Mouse (Mus musculus): ENCODE results near the gene Rrp7a. TPM values are rescaled to one million over a fixed set of nuclear protein-coding genes. Genes with fewer than 3 reads are reported as not detected.
"Not testable (repeated sequence)": the region's sequence is repeated elsewhere in the genome, so short reads cannot be mapped to it uniquely, and the experiment has no call there.

Rrp7a gene
- polyA plus RNA-seq, 1 experiment = 24.6 TPM

DNA sequence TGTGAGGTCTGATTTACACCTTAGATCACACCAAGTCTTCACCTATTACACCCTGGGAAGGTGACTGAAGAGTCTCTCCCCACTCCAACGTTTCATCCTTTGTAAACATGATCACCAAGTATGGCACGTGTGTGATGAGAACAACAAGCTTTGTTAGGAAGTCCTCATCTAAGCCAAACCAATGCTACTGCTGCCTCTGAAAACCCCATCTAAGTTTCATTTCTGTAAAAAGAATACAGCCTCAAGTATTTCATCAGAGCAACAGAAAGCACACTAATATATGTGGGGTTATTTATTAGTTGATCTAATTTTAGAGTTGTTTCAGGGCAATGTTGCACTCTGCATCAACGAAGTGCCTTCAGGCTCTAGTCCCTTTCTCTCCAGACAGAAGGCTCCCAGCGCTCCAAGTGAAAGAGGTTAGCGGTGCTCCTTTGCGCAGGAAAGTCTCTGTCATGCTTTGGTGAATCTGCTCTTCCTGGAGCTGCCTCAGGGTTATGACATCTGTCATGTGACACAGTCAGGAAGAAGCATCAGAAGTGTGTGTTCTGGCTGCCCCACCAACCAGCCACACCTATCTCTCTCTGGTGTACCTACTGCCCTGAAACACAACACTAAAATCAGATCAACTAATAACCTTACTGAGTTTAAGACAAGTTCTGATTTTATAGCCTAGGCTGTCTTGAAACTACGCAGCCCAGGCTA, 7.1 kb upstream of the Rrp7a start:
- H3K4me3 ChIP-seq (replicated peaks; ENCODE audit: control insufficient read depth, low read depth, low read length) = no peak overlapping the region
- H3K4me1 ChIP-seq (ENCODE audit: control insufficient read depth, insufficient read depth, low read length) = no peaks in the 10 kb centered on the region
- 83% methylated on average over 7 of the region's 7 CpGs for WGBS
- TF ChIP-seq CTCF (IDR thresholded peaks at IDR 0.05; ENCODE audit: control insufficient read depth, insufficient read depth, low read length) (no peak), POLR2A (IDR thresholded peaks at IDR 0.05; ENCODE audit: borderline replicate concordance, control insufficient read depth, low read depth, low read length) (no peak)
- H3K27ac ChIP-seq (ENCODE audit: control insufficient read depth, insufficient read depth, low read depth, low read length, poor library complexity) = no peak overlapping the region

DNA sequence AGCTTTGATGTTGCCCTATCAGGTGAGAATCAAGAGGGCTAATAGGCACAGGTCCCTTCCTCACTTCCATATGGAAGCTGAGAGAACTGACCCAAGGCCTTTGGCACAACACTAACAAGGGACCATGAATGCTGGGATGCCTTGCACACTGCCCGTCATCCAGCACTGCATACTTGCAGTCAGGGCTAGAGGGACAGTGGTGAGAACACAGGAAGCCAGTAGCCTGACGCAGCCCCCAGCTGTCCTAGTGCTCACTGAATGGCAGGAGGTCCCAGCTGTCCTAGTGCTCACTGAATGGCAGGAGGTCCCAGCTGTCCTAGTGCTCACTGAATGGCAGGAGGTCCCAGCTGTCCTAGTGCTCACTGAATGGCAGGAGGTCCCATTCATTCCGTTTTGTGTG, 4.4 kb upstream of the Rrp7a start:
- not testable (repeated sequence) for H3K27ac ChIP-seq (ENCODE audit: control insufficient read depth, insufficient read depth, low read depth, low read length, poor library complexity); H3K4me1 ChIP-seq (ENCODE audit: control insufficient read depth, insufficient read depth, low read length); H3K4me3 ChIP-seq (replicated peaks; ENCODE audit: control insufficient read depth, low read depth, low read length)
- WGBS = 93% methylated on average over 3 of the region's 3 CpGs

GRCm38 (mm10) chr15:83126582-83126981, 4.0 kb upstream of the Rrp7a start:
- WGBS = 88% methylated on average over 9 of the region's 9 CpGs

GRCm38 (mm10) chr15:83124625-83125024, 2.0 kb upstream of the Rrp7a start:
- no peak overlapping the region; the same call in 1 of the 2 replicates for H3K27ac ChIP-seq (ENCODE audit: control insufficient read depth, insufficient read depth, low read depth, low read length, poor library complexity)
- 79% methylated on average over 5 of the region's 5 CpGs for WGBS
- H3K4me3 ChIP-seq (replicated peaks; ENCODE audit: control insufficient read depth, low read depth, low read length) = no peak overlapping the region
- no peaks in the 10 kb centered on the region; the same call in 1 of the 2 replicates for H3K4me1 ChIP-seq (ENCODE audit: control insufficient read depth, insufficient read depth, low read length)
- TF ChIP-seq CTCF (IDR thresholded peaks at IDR 0.05; ENCODE audit: control insufficient read depth, insufficient read depth, low read length) (no peak), POLR2A (IDR thresholded peaks at IDR 0.05; ENCODE audit: borderline replicate concordance, control insufficient read depth, low read depth, low read length) (no peak)

More at GRCm38 (mm10) chr15:83126582-83126981, 4.0 kb upstream of the Rrp7a start:
- no peak overlapping the region for H3K4me3 ChIP-seq (replicated peaks; ENCODE audit: control insufficient read depth, low read depth, low read length)
- H3K27ac ChIP-seq (ENCODE audit: control insufficient read depth, insufficient read depth, low read depth, low read length, poor library complexity) = no peak overlapping the region
- TF ChIP-seq POLR2A (IDR thresholded peaks at IDR 0.05; ENCODE audit: borderline replicate concordance, control insufficient read depth, low read depth, low read length) (no peak), CTCF (IDR thresholded peaks at IDR 0.05; ENCODE audit: control insufficient read depth, insufficient read depth, low read length) (no peak)
- no peaks in the 10 kb centered on the region for H3K4me1 ChIP-seq (ENCODE audit: control insufficient read depth, insufficient read depth, low read length)

- Histone ChIP-seq H3K27ac (ENCODE audit: control insufficient read depth, insufficient read depth, low read depth, low read length, poor library complexity) (peak overlapping the region; percentile 63), H3K4me3 (replicated peaks; ENCODE audit: control insufficient read depth, low read depth, low read length) (peak overlapping the region; percentile 82), H3K4me1 (ENCODE audit: control insufficient read depth, insufficient read depth, low read length) (no peaks in the 10 kb centered on the region; the same call in 1 of the 2 replicates)
- no peak for TF ChIP-seq CTCF (IDR thresholded peaks at IDR 0.05; ENCODE audit: control insufficient read depth, insufficient read depth, low read length)
- WGBS = 4% methylated on average over 43 of the region's 43 CpGs
Measured at GRCm38 (mm10) chr15:83121709-83122565, 664 bp downstream of the Rrp7a start.

DNA sequence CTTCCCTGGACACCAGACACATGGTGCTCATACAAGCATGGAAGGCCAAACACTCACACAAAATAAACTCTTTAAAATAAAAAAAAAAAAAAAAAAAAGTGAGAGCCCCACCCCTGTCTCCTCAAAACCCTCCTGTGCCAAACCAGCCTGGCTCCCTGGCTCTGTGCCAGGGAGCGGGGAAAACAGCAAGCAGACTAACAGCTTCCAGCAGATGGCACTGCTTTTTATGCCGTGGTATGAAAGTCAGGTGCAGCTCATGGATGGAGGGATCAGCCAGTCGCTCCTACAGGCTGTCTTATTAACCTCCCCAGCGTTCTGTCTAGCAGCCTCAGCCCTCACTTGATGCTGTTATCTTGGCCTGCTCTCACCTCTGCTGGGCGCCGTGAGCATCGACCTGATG, 4.2 kb downstream of the Rrp7a start:
- Histone ChIP-seq H3K27ac (ENCODE audit: control insufficient read depth, insufficient read depth, low read depth, low read length, poor library complexity) (no peak overlapping the region), H3K4me3 (replicated peaks; ENCODE audit: control insufficient read depth, low read depth, low read length) (no peak overlapping the region), H3K4me1 (ENCODE audit: control insufficient read depth, insufficient read depth, low read length) (no peaks in the 10 kb centered on the region; the same call in 1 of the 2 replicates)
- 55% methylated on average over 7 of the region's 7 CpGs for WGBS
- TF ChIP-seq CTCF (IDR thresholded peaks at IDR 0.05; ENCODE audit: control insufficient read depth, insufficient read depth, low read length) (no peak), POLR2A (IDR thresholded peaks at IDR 0.05; ENCODE audit: borderline replicate concordance, control insufficient read depth, low read depth, low read length) (no peak)

- 90% methylated on average over 6 of the region's 6 CpGs for WGBS
- no peak overlapping the region for H3K4me3 ChIP-seq (replicated peaks; ENCODE audit: control insufficient read depth, low read depth, low read length)
- no peak overlapping the region for H3K27ac ChIP-seq (ENCODE audit: control insufficient read depth, insufficient read depth, low read depth, low read length, poor library complexity)
- TF ChIP-seq CTCF (IDR thresholded peaks at IDR 0.05; ENCODE audit: control insufficient read depth, insufficient read depth, low read length) = no peak
- TF ChIP-seq POLR2A (IDR thresholded peaks at IDR 0.05; ENCODE audit: borderline replicate concordance, control insufficient read depth, low read depth, low read length) = no peak
- no peaks in the 10 kb centered on the region for H3K4me1 ChIP-seq (ENCODE audit: control insufficient read depth, insufficient read depth, low read length)
Measured at GRCm38 (mm10) chr15:83115071-83115470, 7.5 kb downstream of the Rrp7a start.

GRCm38 (mm10) chr15:83114106-83114505, 8.5 kb downstream of the Rrp7a start:
- 90% methylated on average over 9 of the region's 9 CpGs for WGBS
- Histone ChIP-seq H3K4me1 (ENCODE audit: control insufficient read depth, insufficient read depth, low read length) (no peaks in the 10 kb centered on the region), H3K27ac (ENCODE audit: control insufficient read depth, insufficient read depth, low read depth, low read length, poor library complexity) (no peak overlapping the region), H3K4me3 (replicated peaks; ENCODE audit: control insufficient read depth, low read depth, low read length) (no peak overlapping the region)
- no peak for TF ChIP-seq POLR2A (IDR thresholded peaks at IDR 0.05; ENCODE audit: borderline replicate concordance, control insufficient read depth, low read depth, low read length)
- TF ChIP-seq CTCF (IDR thresholded peaks at IDR 0.05; ENCODE audit: control insufficient read depth, insufficient read depth, low read length) = no peak
